Mouse (Mus musculus): ENCODE measurements at regions not wholly inside any gene's neighbourhood (a gene's known extent, or its start where the extent isn't known, plus 50 kb on each side); places are given as distances from the start of the nearest gene placed in this dataset.

GRCm38 (mm10) chr2:105481990-105482592, 83.0 kb upstream of the Rcn1 start:
- no peak overlapping the region for H3K9ac ChIP-seq (ENCODE audit: low read depth, low read length)
- no peak overlapping the region for H3K4me2 ChIP-seq (ENCODE audit: low read length)
- 70% methylated on average over 11 of the region's 11 CpGs for WGBS
- TF ChIP-seq CTCF (IDR thresholded peaks at IDR 0.05; ENCODE audit: low read depth): no peak
- ATAC-seq (replicated peaks; ENCODE audit: low FRiP score, low read depth) (no peak), DNase-seq (ENCODE audit: low spot score) (no peak)
- no peaks in the 10 kb centered on the region for H3K4me1 ChIP-seq (replicated peaks; ENCODE audit: insufficient read depth, low read length)
- no peaks in the 10 kb centered on the region for H3K36me3 ChIP-seq (ENCODE audit: insufficient read depth, low read length)
- H3K4me3 ChIP-seq (replicated peaks; ENCODE audit: low read depth, low read length): no peak overlapping the region
- no peaks in the 10 kb centered on the region for H3K9me3 ChIP-seq (replicated peaks; ENCODE audit: low read length)
- no peak overlapping the region for H3K27ac ChIP-seq
- no peaks in the 10 kb centered on the region for H3K27me3 ChIP-seq (ENCODE audit: insufficient read depth, low read length)

DNA sequence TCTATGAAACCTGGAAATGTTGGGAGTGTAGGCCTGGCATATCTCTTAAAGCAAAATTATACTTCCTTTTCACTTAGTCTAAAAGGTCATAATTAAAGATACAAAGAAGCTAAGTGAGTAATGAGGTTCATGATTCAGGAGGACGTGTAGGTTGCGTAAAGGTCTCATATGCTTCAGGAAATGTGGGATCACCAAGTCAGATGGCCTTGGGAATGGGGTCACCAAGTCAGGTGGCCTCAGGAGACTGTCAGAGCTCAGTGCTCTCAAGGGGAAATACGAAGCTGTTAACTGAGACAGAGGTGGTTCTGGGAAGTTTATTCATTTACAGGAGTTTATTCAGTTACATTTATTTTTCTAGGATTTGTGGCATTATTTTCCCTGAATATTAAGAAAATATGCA, 85.4 kb upstream of the Rcn1 start:
- Histone ChIP-seq H3K9me3 (replicated peaks; ENCODE audit: low read length) (no peaks in the 10 kb centered on the region), H3K9ac (ENCODE audit: low read depth, low read length) (no peak overlapping the region), H3K27me3 (ENCODE audit: insufficient read depth, low read length) (no peaks in the 10 kb centered on the region), H3K4me3 (replicated peaks; ENCODE audit: low read depth, low read length) (no peak overlapping the region), H3K4me1 (replicated peaks; ENCODE audit: insufficient read depth, low read length) (no peaks in the 10 kb centered on the region), H3K4me2 (ENCODE audit: low read length) (no peak overlapping the region), H3K27ac (no peak overlapping the region), H3K36me3 (ENCODE audit: insufficient read depth, low read length) (no peaks in the 10 kb centered on the region)
- TF ChIP-seq CTCF (IDR thresholded peaks at IDR 0.05; ENCODE audit: low read depth): no peak
- DNase-seq (ENCODE audit: low spot score) (no peak), ATAC-seq (replicated peaks; ENCODE audit: low FRiP score, low read depth) (no peak)
- 60% methylated on average over 3 of the region's 3 CpGs for WGBS

DNA sequence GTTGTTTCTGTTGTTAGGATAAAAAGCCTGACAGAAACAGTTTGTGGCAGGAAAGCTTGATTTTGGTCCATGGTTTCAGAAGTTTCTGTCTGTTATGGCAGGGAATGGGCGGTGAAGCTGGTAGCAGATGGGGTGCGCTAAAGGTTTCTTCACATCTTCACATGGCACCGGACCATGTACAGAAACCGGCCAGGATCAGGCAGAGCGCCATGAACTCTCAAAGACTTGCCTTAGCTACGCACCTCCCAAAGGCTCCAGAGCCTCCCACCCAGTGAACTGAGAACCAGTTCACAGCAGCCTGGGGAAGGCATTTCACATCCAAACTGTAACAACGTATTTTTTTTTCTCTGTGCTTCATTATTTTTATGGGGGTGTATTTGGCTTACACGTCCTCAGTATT, 86.2 kb upstream of the Rcn1 start:
- H3K36me3 ChIP-seq (ENCODE audit: insufficient read depth, low read length): no peaks in the 10 kb centered on the region

DNA sequence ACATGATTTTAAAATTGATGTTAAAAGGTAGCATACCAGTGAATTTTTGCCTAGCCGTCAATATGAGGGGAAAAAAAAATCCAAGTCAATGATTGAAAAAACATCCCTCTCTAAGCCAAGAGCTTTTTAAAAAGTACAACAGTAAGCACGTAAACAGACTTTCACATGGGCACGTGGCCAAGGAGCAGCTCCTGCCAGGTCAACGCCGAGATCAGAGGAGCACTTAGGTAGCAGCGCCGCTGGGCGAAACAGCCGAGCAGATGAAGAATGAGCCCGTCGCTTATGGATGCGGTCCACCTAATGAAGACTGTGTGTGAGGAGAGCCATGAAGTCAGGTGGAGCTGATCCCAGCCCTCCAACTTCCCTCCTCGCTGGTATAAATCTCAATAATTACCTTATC, 96.7 kb upstream of the Rcn1 start:
- H3K27me3 ChIP-seq (ENCODE audit: insufficient read depth, low read length): no peaks in the 10 kb centered on the region
- H3K4me2 ChIP-seq (ENCODE audit: low read length): no peak overlapping the region
- H3K4me3 ChIP-seq (replicated peaks; ENCODE audit: low read depth, low read length): no peak overlapping the region
- no peaks in the 10 kb centered on the region for H3K9me3 ChIP-seq (replicated peaks; ENCODE audit: low read length)
- no peak for TF ChIP-seq CTCF (IDR thresholded peaks at IDR 0.05; ENCODE audit: low read depth)
- DNase-seq (ENCODE audit: low spot score) (no peak), ATAC-seq (replicated peaks; ENCODE audit: low FRiP score, low read depth) (no peak)
- no peaks in the 10 kb centered on the region for H3K36me3 ChIP-seq (ENCODE audit: insufficient read depth, low read length)
- H3K9ac ChIP-seq (ENCODE audit: low read depth, low read length): no peak overlapping the region
- no peaks in the 10 kb centered on the region for H3K4me1 ChIP-seq (replicated peaks; ENCODE audit: insufficient read depth, low read length)
- WGBS: 55% methylated on average over 13 of the region's 13 CpGs
- no peak overlapping the region for H3K27ac ChIP-seq

More for the DNA sequence above, 86.2 kb upstream of the Rcn1 start:
- Histone ChIP-seq H3K4me1 (replicated peaks; ENCODE audit: insufficient read depth, low read length) (no peaks in the 10 kb centered on the region), H3K9ac (ENCODE audit: low read depth, low read length) (no peak overlapping the region), H3K4me3 (replicated peaks; ENCODE audit: low read depth, low read length) (no peak overlapping the region), H3K27me3 (ENCODE audit: insufficient read depth, low read length) (no peaks in the 10 kb centered on the region), H3K4me2 (ENCODE audit: low read length) (no peak overlapping the region), H3K9me3 (replicated peaks; ENCODE audit: low read length) (no peaks in the 10 kb centered on the region), H3K27ac (no peak overlapping the region)
- 82% methylated on average over 8 of the region's 8 CpGs for WGBS
- DNase-seq (ENCODE audit: low spot score) (no peak), ATAC-seq (replicated peaks; ENCODE audit: low FRiP score, low read depth) (no peak)
- TF ChIP-seq CTCF (IDR thresholded peaks at IDR 0.05; ENCODE audit: low read depth): no peak

DNA sequence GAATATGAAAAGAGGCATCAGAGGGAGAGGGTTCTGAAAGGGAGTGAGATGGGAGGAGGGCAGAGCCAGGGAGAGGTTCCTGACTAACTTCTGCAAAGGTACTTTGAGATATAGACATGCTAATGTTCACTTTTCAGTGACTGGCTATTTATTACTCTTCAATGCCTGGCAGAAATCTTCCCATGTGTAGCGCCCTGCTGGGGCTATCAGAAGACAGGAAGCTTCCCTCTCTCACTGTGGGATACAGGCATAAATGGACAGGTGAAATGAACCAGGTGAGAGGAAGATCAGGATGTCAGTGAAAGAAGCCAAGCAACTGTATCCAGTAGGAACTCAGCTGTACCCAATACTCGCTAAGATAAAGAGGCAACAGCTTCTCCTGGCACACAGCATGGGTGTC, 105.1 kb upstream of the Rcn1 start:
- Histone ChIP-seq H3K4me3 (replicated peaks; ENCODE audit: low read depth, low read length) (no peak overlapping the region), H3K9me3 (replicated peaks; ENCODE audit: low read length) (no peaks in the 10 kb centered on the region), H3K36me3 (ENCODE audit: insufficient read depth, low read length) (no peaks in the 10 kb centered on the region), H3K4me2 (ENCODE audit: low read length) (no peak overlapping the region), H3K27ac (no peak overlapping the region), H3K27me3 (ENCODE audit: insufficient read depth, low read length) (no peaks in the 10 kb centered on the region), H3K4me1 (replicated peaks; ENCODE audit: insufficient read depth, low read length) (no peaks in the 10 kb centered on the region), H3K9ac (ENCODE audit: low read depth, low read length) (no peak overlapping the region)
- DNase-seq (ENCODE audit: low spot score): no peak
- ATAC-seq (replicated peaks; ENCODE audit: low FRiP score, low read depth): no peak
- WGBS: 68% methylated on average over 2 of the region's 2 CpGs
- no peak for TF ChIP-seq CTCF (IDR thresholded peaks at IDR 0.05; ENCODE audit: low read depth)

- DNase-seq (ENCODE audit: low spot score) (no peak), ATAC-seq (replicated peaks; ENCODE audit: low FRiP score, low read depth) (no peak)
- no peaks in the 10 kb centered on the region for H3K4me1 ChIP-seq (replicated peaks; ENCODE audit: insufficient read depth, low read length)
- TF ChIP-seq CTCF (IDR thresholded peaks at IDR 0.05; ENCODE audit: low read depth): no peak
- no peaks in the 10 kb centered on the region for H3K27me3 ChIP-seq (ENCODE audit: insufficient read depth, low read length)
- H3K27ac ChIP-seq: no peak overlapping the region
- WGBS: 69% methylated on average over 4 of the region's 4 CpGs
- H3K4me3 ChIP-seq (replicated peaks; ENCODE audit: low read depth, low read length): no peak overlapping the region
- no peaks in the 10 kb centered on the region for H3K9me3 ChIP-seq (replicated peaks; ENCODE audit: low read length)
- no peak overlapping the region for H3K9ac ChIP-seq (ENCODE audit: low read depth, low read length)
- no peak overlapping the region for H3K4me2 ChIP-seq (ENCODE audit: low read length)
- H3K36me3 ChIP-seq (ENCODE audit: insufficient read depth, low read length): no peaks in the 10 kb centered on the region
Observed at GRCm38 (mm10) chr2:105505554-105505953, 106.4 kb upstream of the Rcn1 start.

- Histone ChIP-seq H3K36me3 (ENCODE audit: insufficient read depth, low read length) (no peaks in the 10 kb centered on the region), H3K4me1 (replicated peaks; ENCODE audit: insufficient read depth, low read length) (no peaks in the 10 kb centered on the region), H3K4me3 (replicated peaks; ENCODE audit: low read depth, low read length) (no peak overlapping the region), H3K27ac (no peak overlapping the region), H3K4me2 (ENCODE audit: low read length) (no peak overlapping the region), H3K9me3 (replicated peaks; ENCODE audit: low read length) (no peaks in the 10 kb centered on the region), H3K9ac (ENCODE audit: low read depth, low read length) (no peak overlapping the region), H3K27me3 (ENCODE audit: insufficient read depth, low read length) (no peaks in the 10 kb centered on the region)
- DNase-seq (ENCODE audit: low spot score) (no peak), ATAC-seq (replicated peaks; ENCODE audit: low FRiP score, low read depth) (no peak)
- WGBS: 42% methylated on average over 4 of the region's 4 CpGs
- no peak for TF ChIP-seq CTCF (IDR thresholded peaks at IDR 0.05; ENCODE audit: low read depth)
Observed at GRCm38 (mm10) chr2:105507160-105507559, 108.0 kb upstream of the Rcn1 start.

Data from kidney, postnatal 0 days (tissue).